Mouse (Mus musculus): ENCODE data around the gene Myo1h.

Myo1h gene

GRCm38 (mm10) chr5:114381013-114381351 is 92.0 kb downstream of the Myo1h start:
- no peak for DNase-seq (ENCODE audit: low read depth in 1 of 2, low spot score in 2 of 2)

- DNase-seq (ENCODE audit: low read depth in 1 of 2, low spot score in 2 of 2): peak; percentile 26 to 30
Observed at GRCm38 (mm10) chr5:114383184-114383904, 94.4 kb downstream of the Myo1h start.

DNA sequence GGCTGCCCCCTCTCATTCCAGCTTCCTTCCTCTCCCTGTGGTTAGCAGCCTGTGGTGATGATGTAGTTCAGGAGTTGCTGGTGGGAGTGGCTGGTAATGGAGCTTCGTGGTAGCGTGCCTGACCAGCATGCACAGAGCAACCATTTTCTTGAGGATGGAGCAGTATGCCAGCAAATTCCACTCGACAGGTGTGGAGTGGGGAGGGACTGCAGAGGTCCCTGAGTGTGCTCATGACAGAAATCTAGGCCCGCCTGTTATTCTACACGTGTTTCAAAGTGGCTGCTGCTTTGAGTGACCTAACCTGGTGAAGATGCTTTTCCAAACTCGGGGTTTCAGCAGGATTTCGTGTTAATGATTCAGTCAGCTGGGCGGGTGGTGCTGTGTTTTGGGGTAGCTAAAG is 95.5 kb downstream of the Myo1h start:
- DNase-seq (ENCODE audit: low read depth in 1 of 2, low spot score in 2 of 2): no peak

DNA sequence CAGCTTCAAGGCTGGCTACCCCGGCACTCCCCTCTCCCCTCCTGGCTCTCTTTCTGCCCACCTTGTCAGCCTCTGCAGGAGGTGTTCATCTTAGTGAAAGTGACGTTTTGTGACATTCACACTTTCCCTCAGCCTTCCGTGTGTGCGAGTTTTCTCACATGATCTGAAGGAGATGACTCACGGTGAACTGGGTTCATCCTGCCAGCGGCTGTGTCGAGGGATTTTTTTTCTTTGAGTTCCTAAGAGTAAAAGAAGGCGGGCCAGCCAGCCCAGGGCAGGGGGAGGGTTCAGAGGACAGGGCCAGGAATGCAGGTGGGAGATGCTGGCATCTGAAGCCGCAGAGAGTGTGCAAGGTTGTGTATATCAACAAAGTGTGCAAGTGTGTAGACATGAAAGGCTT is 104.2 kb downstream of the Myo1h start:
- DNase-seq (ENCODE audit: low read depth in 1 of 2, low spot score in 2 of 2): no peak

DNA sequence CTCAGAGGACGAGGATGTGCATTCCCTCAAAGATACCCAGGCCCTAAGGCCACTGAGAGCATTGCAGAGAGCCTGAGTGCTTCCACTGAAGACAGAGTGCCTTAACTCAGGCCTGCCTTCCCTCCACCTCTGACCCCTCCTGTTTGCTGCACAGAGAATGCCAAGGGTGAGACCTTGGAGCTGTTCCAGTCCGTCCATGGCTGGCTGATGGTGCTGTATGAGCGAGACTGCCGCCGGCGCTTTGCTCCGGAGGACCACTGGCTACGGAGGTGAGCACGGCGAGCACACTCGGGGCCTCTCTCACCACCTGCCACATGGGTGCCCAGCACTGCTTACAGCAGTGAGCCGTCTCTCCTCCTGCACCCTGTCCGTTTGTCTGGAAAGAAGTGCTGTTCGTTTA is 117.6 kb downstream of the Myo1h start:
- no peak for DNase-seq (ENCODE audit: low read depth in 1 of 2, low spot score in 2 of 2)

DNA sequence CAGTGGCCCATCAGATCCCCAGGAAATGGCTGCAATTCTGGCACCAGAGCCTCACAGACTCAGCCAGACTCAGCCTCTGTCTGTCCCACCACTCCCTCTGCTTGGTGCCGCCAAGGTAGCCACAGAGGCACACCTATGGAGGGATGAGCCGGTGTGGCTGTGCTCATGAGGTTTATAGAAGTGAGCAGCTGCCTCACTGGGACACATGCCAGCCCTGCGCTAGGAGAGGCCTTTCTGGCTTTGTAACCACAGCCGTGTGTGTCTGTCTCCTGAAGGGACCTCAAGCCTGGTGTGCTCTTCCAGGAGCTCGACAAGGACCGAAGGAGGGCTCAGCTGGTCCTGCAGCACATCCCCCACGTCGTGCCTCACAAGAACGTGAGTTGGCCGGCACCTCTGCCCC is 118.3 kb downstream of the Myo1h start:
- DNase-seq (ENCODE audit: low read depth in 1 of 2, low spot score in 2 of 2): no peak

DNA sequence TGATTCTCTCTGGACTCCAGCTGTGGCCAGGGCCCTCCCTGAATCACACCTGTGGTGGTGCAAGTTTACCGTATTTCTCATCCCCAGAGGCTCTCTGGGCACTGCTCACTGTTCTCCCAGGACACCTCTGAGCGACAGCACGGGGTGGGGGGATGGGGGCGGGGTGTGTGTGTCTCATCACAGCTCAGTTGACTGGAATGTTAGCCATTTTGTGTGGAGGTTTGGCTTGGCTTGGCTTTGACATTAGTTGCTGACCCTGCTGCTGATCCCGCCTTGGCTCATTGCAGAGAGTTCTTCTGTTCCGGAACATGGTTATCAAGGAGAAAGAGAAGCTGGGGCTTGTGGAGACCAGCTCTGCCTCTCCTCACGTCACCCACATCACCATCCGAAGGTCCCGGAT is 118.8 kb downstream of the Myo1h start:
- DNase-seq (ENCODE audit: low read depth in 1 of 2, low spot score in 2 of 2): no peak

- DNase-seq (ENCODE audit: low read depth in 1 of 2, low spot score in 2 of 2): no peak
Observed at GRCm38 (mm10) chr5:114408846-114409245, 119.9 kb downstream of the Myo1h start.

DNA sequence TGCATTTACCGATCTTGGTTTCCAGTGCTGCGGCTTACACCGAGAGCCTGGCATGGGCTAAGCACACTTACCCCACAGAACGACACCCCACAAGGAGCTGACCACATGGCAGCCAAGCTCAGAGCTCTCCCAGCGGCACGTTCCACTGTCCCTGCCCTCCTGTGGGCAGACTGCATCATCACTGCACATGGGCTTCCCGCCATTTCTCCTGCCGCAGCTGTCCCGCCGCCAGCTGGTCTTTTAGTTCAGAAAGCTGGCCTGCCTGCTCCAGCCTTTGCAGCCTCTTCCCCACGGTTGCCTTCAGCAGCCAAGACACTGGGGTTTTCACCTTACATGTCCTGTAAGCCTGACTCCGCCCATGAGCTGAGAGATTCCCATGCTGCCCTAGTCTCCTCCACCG is 121.5 kb downstream of the Myo1h start:
- DNase-seq (ENCODE audit: low read depth in 1 of 2, low spot score in 2 of 2): no peak

DNA sequence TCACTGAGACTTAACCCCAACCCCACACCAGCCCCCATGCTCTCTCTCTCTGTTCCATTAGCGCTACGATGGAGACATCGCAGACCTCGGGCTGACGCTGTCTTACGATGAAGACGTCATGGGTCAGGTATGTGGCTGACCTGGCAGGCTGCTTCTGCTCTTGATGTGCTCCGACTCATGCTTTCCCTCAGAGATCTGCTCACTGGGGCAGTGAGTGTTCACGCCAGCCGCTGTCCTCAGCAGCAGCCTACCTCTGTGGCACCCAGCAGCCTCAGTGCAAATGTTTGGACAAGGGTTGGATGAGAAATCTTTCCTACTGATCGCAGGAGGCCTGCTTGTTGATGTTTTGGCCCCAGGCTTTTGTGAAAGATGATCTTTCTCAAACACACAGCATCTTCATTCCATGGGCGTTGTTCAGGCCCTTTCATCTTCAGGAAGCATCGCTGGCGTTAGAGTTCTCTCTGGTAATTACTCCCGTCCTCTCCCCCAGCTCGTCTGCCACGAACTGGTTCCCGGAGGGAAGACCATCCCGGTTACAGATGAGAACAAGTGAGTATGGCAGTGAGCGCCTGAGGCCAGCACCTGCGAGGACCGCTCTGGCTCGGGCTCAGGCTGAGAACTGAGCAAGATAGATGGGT is 123.5 kb downstream of the Myo1h start:
- DNase-seq (ENCODE audit: low read depth in 1 of 2, low spot score in 2 of 2): no peak

DNA sequence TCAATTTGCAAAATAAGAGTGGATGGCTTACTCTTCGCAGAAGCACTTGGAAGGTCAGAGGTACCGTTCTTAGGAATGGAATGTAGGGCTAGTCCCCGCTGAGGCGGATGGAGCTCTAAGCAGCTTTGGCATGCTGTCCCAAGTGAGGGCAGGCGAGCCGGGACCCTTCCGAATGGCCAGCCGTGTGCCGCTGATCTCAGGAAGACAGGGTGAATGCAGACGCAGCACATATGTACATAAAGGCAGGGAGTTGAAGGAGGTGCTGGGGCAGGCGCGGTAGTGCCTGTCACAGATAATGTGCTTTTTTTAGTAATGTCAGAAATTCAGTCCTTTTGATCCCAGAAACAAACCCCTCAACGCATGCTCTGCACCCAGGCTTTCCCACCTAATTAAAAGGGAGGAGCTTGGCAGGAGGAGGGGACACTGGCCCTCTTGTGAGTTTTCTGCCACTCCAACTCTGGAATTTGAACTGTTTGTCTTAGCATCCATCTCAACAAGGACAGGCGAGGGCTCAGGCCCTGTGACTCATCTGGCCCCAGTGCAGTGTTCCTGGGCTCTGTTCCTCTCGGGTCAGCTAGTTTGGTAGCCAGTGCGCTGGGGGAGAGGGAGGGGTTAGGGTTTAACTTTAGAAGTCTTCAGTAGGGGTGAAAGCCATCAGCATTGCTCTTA is 124.2 kb downstream of the Myo1h start:
- no peak for DNase-seq (ENCODE audit: low read depth in 1 of 2, low spot score in 2 of 2)
